Mouse (Mus musculus) splenic B cell, adult 2 months (primary cell): Measurements from ENCODE around the gene Wfdc16.

ENCODE experiments used
- DNase-seq: peaks from one replicate; pipeline ENCODE4 v3.0.0-alpha.2; 2011; ENCODE audit warnings: low read depth, low spot score
- H3K27me3 ChIP-seq: 2 replicates; pipeline ENCODE4 v1.6.1; 2012; ENCODE audit warnings: mild to moderate bottlenecking, low read length, moderate library complexity, mixed read lengths; ENCODE audit not compliant: control insufficient read depth, poor library complexity, insufficient read depth, severe bottlenecking
- H3K36me3 ChIP-seq: 2 replicates; pipeline ENCODE4 v1.6.1; 2012; ENCODE audit warnings: mild to moderate bottlenecking, low read length, moderate library complexity, mixed read lengths; ENCODE audit not compliant: control insufficient read depth, poor library complexity, insufficient read depth, severe bottlenecking

Gene Wfdc16

DNA sequence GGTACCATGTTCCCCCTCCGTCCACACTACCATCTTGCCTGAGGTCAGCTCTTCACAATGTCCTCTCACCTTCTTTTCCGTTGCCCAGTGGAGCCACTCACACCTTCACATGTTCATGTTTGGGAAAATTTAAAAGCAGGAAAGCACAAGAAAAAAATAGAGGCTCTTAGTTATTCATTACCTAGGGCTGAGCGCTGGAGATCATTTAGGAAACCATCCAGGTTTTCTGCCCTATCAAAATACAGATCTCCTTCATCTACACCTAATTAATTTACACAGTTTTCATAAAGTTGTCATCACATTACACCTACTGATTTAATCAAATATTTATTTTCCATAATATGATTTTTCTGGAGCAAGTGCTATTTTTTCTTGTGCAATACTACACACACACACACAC, at the start of gene Wfdc16:
Gene Wfdc16, minus strand, starts transcription at position 101 of the 400 bp plus-strand sequence.
- Histone ChIP-seq H3K27me3 (no peaks in the 10 kb centered on the region), H3K36me3 (no peaks in the 10 kb centered on the region)
- DNase-seq: no peak

- no peaks in the 10 kb centered on the region for H3K36me3 ChIP-seq
- DNase-seq: no peak
- no peaks in the 10 kb centered on the region for H3K27me3 ChIP-seq
These were observed 46.2 kb upstream of the Wfdc16 start, which contains the start of gene Wfdc13 for GRCm38 (mm10) chr2:164684807-164685206. Wfdc13 (plus strand) TSS chr2:164685107.

DNA sequence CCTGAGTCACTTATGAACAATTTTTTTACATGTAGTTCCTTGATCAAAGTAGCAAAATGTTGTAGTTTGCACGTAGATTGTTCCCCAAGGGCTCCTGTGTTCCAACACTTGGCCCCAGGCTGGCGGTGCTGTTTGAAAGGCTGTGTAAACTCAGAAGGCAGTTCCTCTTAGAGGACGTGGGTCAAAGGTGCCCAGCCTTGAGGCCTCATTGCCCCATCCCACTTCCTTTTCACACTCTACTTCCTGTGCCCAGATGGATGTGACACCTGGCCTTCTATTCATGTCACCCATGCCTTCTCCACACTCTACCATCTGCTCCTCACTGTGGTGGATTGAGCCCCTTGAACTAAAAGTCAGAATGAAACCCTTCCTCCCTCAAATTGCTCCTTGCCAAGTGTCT, 41.3 kb upstream of the Wfdc16 start:
- no peaks in the 10 kb centered on the region for H3K27me3 ChIP-seq
- H3K36me3 ChIP-seq: no peaks in the 10 kb centered on the region
- peak; percentile 11 for DNase-seq

DNA sequence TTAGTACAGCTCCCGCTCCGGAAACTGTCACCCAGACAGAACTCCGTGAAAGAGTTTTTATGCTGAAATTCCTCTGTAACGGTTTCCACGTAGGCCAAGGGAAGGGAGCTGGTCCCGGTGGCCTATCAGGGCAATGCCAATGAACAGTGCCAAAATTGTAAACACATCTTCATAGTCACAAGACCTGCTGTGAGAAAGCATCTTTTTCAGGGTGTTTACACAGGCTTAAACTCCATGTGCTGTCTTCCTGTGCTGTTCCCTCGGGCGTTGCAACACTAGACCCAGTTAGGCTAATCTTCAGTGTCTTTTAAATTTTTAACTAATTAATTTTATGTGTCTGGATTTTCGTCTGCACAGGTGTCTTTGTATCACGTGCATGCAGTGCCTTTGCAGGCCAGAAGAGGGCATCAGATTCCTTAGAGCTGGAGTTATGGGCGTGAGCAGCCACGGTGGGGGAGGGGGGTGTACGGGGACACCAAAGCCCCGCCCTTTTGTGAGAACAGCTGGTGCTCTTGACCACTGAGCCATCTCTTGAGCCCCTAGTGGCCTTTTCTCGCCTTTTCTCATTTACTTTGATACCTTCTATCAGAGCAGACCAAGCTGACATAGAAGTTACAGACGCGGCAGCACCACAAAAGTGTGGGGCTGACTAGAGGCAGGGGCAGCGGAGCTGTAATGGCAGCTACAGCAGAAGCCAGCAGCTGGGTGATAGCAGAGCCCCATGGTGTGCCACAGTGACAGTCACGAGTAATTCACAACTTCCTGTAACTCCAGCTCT, 40.4 kb upstream of the Wfdc16 start:
- Histone ChIP-seq H3K27me3 (no peaks in the 10 kb centered on the region), H3K36me3 (no peaks in the 10 kb centered on the region)
- peak; percentile 80 for DNase-seq

- Histone ChIP-seq H3K27me3 (no peaks in the 10 kb centered on the region), H3K36me3 (no peaks in the 10 kb centered on the region)
- DNase-seq: no peak
These were observed 38.5 kb upstream of the Wfdc16 start for GRCm38 (mm10) chr2:164676916-164677685.

GRCm38 (mm10) chr2:164676103-164676502, 37.5 kb upstream of the Wfdc16 start:
- no peaks in the 10 kb centered on the region for H3K36me3 ChIP-seq
- no peaks in the 10 kb centered on the region for H3K27me3 ChIP-seq
- no peak for DNase-seq

GRCm38 (mm10) chr2:164673987-164674386, 35.4 kb upstream of the Wfdc16 start, which contains the start of gene Wfdc11:
Wfdc11 (minus strand) TSS chr2:164674087.
- Histone ChIP-seq H3K27me3 (no peaks in the 10 kb centered on the region), H3K36me3 (no peaks in the 10 kb centered on the region)
- DNase-seq: no peak

- H3K27me3 ChIP-seq: no peaks in the 10 kb centered on the region
- no peak for DNase-seq
- no peaks in the 10 kb centered on the region for H3K36me3 ChIP-seq
These were observed 32.3 kb upstream of the Wfdc16 start for GRCm38 (mm10) chr2:164670938-164671337.

DNA sequence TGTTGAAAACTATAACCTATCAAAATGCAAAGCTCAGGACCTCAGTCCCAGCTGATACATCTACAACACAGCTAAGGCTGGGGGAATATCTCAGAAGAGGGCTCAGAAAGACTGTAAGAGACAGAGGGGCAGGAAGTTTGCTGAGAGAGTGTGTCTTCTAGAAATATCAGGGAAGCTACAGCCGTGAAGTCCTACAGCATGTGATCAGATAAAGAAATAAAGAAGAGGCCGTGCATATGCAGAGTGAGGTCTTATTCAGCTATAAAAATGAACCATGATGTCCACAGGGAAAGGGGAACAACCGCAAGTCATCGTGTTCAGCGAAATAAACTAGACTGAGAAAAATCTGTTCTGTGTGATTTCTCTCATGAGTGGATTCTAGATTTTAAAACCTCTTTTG, 31.7 kb upstream of the Wfdc16 start:
- H3K27me3 ChIP-seq: no peaks in the 10 kb centered on the region
- DNase-seq: no peak
- H3K36me3 ChIP-seq: no peaks in the 10 kb centered on the region

DNA sequence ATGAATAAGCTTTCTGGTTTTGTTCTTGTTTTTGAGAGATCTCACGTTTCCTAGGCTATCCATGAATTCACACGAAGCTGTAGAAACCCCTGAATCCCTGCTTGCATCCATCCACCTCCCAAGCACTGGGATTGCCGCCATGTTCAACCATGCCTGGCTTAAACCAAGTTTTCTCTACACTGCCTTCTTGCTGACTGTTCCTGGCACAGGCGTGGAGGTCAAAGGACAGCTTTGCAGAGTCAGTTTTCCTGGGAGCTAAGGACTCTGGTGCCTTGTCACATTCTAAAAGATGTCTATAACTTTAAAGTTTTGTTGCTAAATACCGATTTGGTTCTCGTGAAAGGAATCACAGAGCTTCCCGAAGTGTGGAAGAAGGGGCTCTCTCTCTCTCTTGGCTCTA, 26.3 kb upstream of the Wfdc16 start:
- H3K36me3 ChIP-seq: no peaks in the 10 kb centered on the region
- no peak for DNase-seq
- no peaks in the 10 kb centered on the region for H3K27me3 ChIP-seq

- Histone ChIP-seq H3K27me3 (no peaks in the 10 kb centered on the region), H3K36me3 (no peaks in the 10 kb centered on the region)
- no peak for DNase-seq
These were observed 17.9 kb upstream of the Wfdc16 start, which contains the start of gene Wfdc9 for GRCm38 (mm10) chr2:164656483-164656882. Wfdc9 (minus strand) TSS chr2:164656583.

GRCm38 (mm10) chr2:164655858-164656257, 17.3 kb upstream of the Wfdc16 start, which contains the start of gene Wfdc10:
Wfdc10 (plus strand) TSS chr2:164656046.
- no peaks in the 10 kb centered on the region for H3K36me3 ChIP-seq
- no peaks in the 10 kb centered on the region for H3K27me3 ChIP-seq
- peak; percentile 57 for DNase-seq

GRCm38 (mm10) chr2:164641881-164642673, 3.5 kb upstream of the Wfdc16 start:
- no peaks in the 10 kb centered on the region for H3K27me3 ChIP-seq
- DNase-seq: no peak
- H3K36me3 ChIP-seq: no peaks in the 10 kb centered on the region

DNA sequence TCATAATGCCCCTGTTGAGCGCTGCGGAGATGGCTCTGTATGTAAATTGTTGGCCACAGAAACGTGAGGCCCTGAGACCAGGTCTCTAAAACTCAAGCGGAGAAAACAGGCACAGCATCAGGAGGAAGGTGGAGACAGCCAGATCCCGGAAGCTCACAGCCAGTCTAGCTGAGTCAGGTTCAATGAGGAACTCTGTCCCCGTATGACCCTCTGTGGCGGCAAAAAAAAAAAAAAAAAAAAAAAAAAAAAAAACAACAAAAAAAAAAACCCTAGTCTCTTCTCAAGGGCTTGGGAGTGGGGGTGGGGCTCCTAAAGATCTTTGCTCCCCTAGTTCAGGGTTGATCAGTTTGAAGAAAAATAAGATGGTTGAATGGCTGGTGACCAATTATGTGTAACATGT, 2.5 kb upstream of the Wfdc16 start:
- Histone ChIP-seq H3K27me3 (no peaks in the 10 kb centered on the region), H3K36me3 (no peaks in the 10 kb centered on the region)
- peak; percentile 6 for DNase-seq
